12 mouse cellular contexts compared by ENCODE assay signal in genomic region chr11:96886942-96887546, GRCm38 (mm10). TPM values are rescaled to one million over a fixed set of nuclear protein-coding genes. Genes with fewer than 3 reads are reported as not detected.
DNase-seq lines count a peak whose midpoint lies in the region; ATAC-seq and TF ChIP-seq lines count a peak whose summit lies in the region.
"Had no signal": no experiment of that assay in that cellular context is flagged by ENCODE, and none has a peak within 500 bp of the region (broad histone marks: within the 10 kb centered on the region; RNA-seq: fewer than 3 reads in every experiment).

No protein-coding gene starts in this region.

- H3K9me3 ChIP-seq in kidney, embryonic 16.5 days (ENCODE audit: low read length): no peaks in the 10 kb centered on the region
- no peaks in the 10 kb centered on the region for H3K9me3 ChIP-seq in forebrain, embryonic 15.5 days
- no peaks in the 10 kb centered on the region for H3K9me3 ChIP-seq in midbrain, embryonic 13.5 days
- H3K9me3 ChIP-seq: heart, embryonic 13.5 days had no signal

- H3K4me2 ChIP-seq in kidney, embryonic 16.5 days (replicated peaks; ENCODE audit: low read depth, low read length): no peak overlapping the region
- H3K4me2 ChIP-seq in forebrain, embryonic 15.5 days (replicated peaks): no peak overlapping the region
- H3K4me2 ChIP-seq in midbrain, embryonic 13.5 days (replicated peaks): no peak overlapping the region
- H3K4me2 ChIP-seq: heart, embryonic 13.5 days had no signal

- no peak overlapping the region for H3K27ac ChIP-seq in kidney, adult 2 months (ENCODE audit: insufficient read depth, low read depth, low read length)
- no peak overlapping the region for H3K27ac ChIP-seq in kidney, embryonic 16.5 days (ENCODE audit: low read length)
- peak overlapping the region; percentile 93 for H3K27ac ChIP-seq in forebrain, embryonic 15.5 days (replicated peaks)
- peak overlapping the region; percentile 93 for H3K27ac ChIP-seq in midbrain, embryonic 13.5 days
- H3K27ac ChIP-seq: heart, embryonic 13.5 days had no signal

- H3K4me1 ChIP-seq in kidney, adult 2 months (ENCODE audit: control insufficient read depth, insufficient read depth, low read length): 0 out of 2 replicates have a peak, but pooled peaks cover 2% of the 10 kb centered on the region
- H3K4me1 ChIP-seq in kidney, embryonic 16.5 days (ENCODE audit: insufficient read depth, low read length): peaks cover 10% of the 10 kb centered on the region; the same call in 1 of the 2 replicates
- peaks cover 29% of the 10 kb centered on the region for H3K4me1 ChIP-seq in forebrain, embryonic 15.5 days
- H3K4me1 ChIP-seq in midbrain, embryonic 13.5 days (replicated peaks): peaks cover 34% of the 10 kb centered on the region
- H3K4me1 ChIP-seq: heart, embryonic 13.5 days had no signal

- no peak for TF ChIP-seq CTCF in kidney, adult 2 months (conservative IDR thresholded peaks at IDR 0.05; ENCODE audit: insufficient read depth, insufficient read length, low read depth, low read length)

- DNase-seq in kidney, adult 2 months: peak; percentile 39
- DNase-seq in NIH3T3 (ENCODE audit: low read depth): peak; percentile 31
- DNase-seq in adrenal gland, postnatal 36 days: no peak
- DNase-seq in embryo, embryonic 10 days (ENCODE audit: low spot score): no peak
- DNase-seq in lung, postnatal 25 days (ENCODE audit: low spot score): no peak
- DNase-seq: lung, adult 18-20 months had no signal

- no peak for TF ChIP-seq POLR2A in kidney, adult 2 months (IDR thresholded peaks at IDR 0.05; ENCODE audit: low read depth, low read length)

- ATAC-seq in kidney, embryonic 16.5 days (ENCODE audit: low FRiP score, low TSS enrichment): no peak
- no peak for ATAC-seq in forebrain, embryonic 15.5 days (replicated peaks)
- ATAC-seq in midbrain, embryonic 13.5 days: no peak

- H3K4me3 ChIP-seq in kidney, adult 2 months (ENCODE audit: insufficient read depth, low read depth, low read length): no peak overlapping the region
- no peak overlapping the region for H3K4me3 ChIP-seq in kidney, embryonic 16.5 days (ENCODE audit: low read length)
- H3K4me3 ChIP-seq in forebrain, embryonic 15.5 days: no peak overlapping the region
- H3K4me3 ChIP-seq in midbrain, embryonic 13.5 days (replicated peaks): no peak overlapping the region
- H3K4me3 ChIP-seq: heart, embryonic 13.5 days had no signal

- no peaks in the 10 kb centered on the region for H3K36me3 ChIP-seq in kidney, adult 2 months (ENCODE audit: control insufficient read depth, insufficient read depth, low read length)
- H3K36me3 ChIP-seq in kidney, embryonic 16.5 days (ENCODE audit: insufficient read depth, low read length): no peaks in the 10 kb centered on the region
- no peaks in the 10 kb centered on the region for H3K36me3 ChIP-seq in forebrain, embryonic 15.5 days
- H3K36me3 ChIP-seq in midbrain, embryonic 13.5 days: no peaks in the 10 kb centered on the region
- H3K36me3 ChIP-seq: heart, embryonic 13.5 days had no signal

- WGBS in kidney, adult 2 months: 45% methylated on average over 8 of the region's 8 CpGs
- WGBS in kidney, embryonic 16.5 days: 74% methylated on average over 8 of the region's 8 CpGs
- 63% methylated on average over 8 of the region's 8 CpGs for WGBS in forebrain, embryonic 15.5 days
- WGBS in midbrain, embryonic 13.5 days: 84% methylated on average over 8 of the region's 8 CpGs

- no peaks in the 10 kb centered on the region for H3K27me3 ChIP-seq in kidney, adult 2 months (replicated peaks; ENCODE audit: control insufficient read depth, insufficient read depth, low read length)
- no peaks in the 10 kb centered on the region for H3K27me3 ChIP-seq in kidney, embryonic 16.5 days (ENCODE audit: insufficient read depth, low read length)
- no peaks in the 10 kb centered on the region for H3K27me3 ChIP-seq in forebrain, embryonic 15.5 days
- H3K27me3 ChIP-seq in midbrain, embryonic 13.5 days: no peaks in the 10 kb centered on the region
- H3K27me3 ChIP-seq: heart, embryonic 13.5 days had no signal

- no peak overlapping the region for H3K9ac ChIP-seq in kidney, embryonic 16.5 days (replicated peaks; ENCODE audit: low read length)
- H3K9ac ChIP-seq in forebrain, embryonic 15.5 days (replicated peaks): no peak overlapping the region
- H3K9ac ChIP-seq in midbrain, embryonic 13.5 days (replicated peaks): no peak overlapping the region; the same call in 1 of the 2 replicates
- H3K9ac ChIP-seq: heart, embryonic 13.5 days had no signal

RNA-seq across cellular contexts. Expression of gene Cdk5rap3, which starts 29.3 kb away (rescaled TPM):
- polyA plus RNA-seq in kidney, adult 2 months (2012; rRNA removed): 35.6 and 37.2 TPM in 2 replicates
- polyA plus RNA-seq in kidney, embryonic 16.5 days (2015; fragmentation: Nextera tagmentation; extraction: Ambion mirVana): 83.7 and 88.3 TPM in 2 replicates
- 106 and 109 TPM in 2 replicates for polyA plus RNA-seq in forebrain, embryonic 15.5 days (2015; fragmentation: Nextera tagmentation; extraction: Ambion mirVana)
- polyA plus RNA-seq in midbrain, embryonic 13.5 days (2015; fragmentation: Nextera tagmentation; extraction: Ambion mirVana): 103 and 104 TPM in 2 replicates
- 10 to 100 TPM; 44.1 to 58.8 TPM for total RNA-seq in adrenal gland, postnatal 36 days (2021)

RNA-seq across cellular contexts. Expression of gene Copz2, which starts 37.4 kb away (rescaled TPM):
- polyA plus RNA-seq in kidney, adult 2 months (2012; rRNA removed): 56.2 and 61.6 TPM in 2 replicates
- 115 and 117 TPM in 2 replicates for polyA plus RNA-seq in kidney, embryonic 16.5 days (2015; fragmentation: Nextera tagmentation; extraction: Ambion mirVana)
- 12.2 and 13.5 TPM in 2 replicates for polyA plus RNA-seq in forebrain, embryonic 15.5 days (2015; fragmentation: Nextera tagmentation; extraction: Ambion mirVana)
- 14.8 and 19.7 TPM in 2 replicates for polyA plus RNA-seq in midbrain, embryonic 13.5 days (2015; fragmentation: Nextera tagmentation; extraction: Ambion mirVana)
- 10 to 100 TPM; 57.4 to 63.3 TPM for total RNA-seq in adrenal gland, postnatal 36 days (2021)

RNA-seq across cellular contexts. Expression of gene Prr15l, which starts 40.9 kb away (rescaled TPM):
- 114 and 119 TPM in 2 replicates for polyA plus RNA-seq in kidney, adult 2 months (2012; rRNA removed)
- polyA plus RNA-seq in kidney, embryonic 16.5 days (2015; fragmentation: Nextera tagmentation; extraction: Ambion mirVana): 52.5 and 55.8 TPM in 2 replicates
- polyA plus RNA-seq in forebrain, embryonic 15.5 days (2015; fragmentation: Nextera tagmentation; extraction: Ambion mirVana): 0.17 TPM in 1 of 2 replicates, not detected in the other
- polyA plus RNA-seq in midbrain, embryonic 13.5 days (2015; fragmentation: Nextera tagmentation; extraction: Ambion mirVana): 0.10 TPM in 1 of 2 replicates, not detected in the other
- under 1 TPM; 0.16 to 0.66 TPM for total RNA-seq in adrenal gland, postnatal 36 days (2021)
- total RNA-seq: layer of hippocampus, adult 18-20 months; left cerebral cortex, postnatal 36 days had no signal

RNA-seq across cellular contexts. Expression of gene Pnpo, which starts 56.7 kb away (rescaled TPM):
- polyA plus RNA-seq in kidney, adult 2 months (2012; rRNA removed): 73.0 and 77.1 TPM in 2 replicates
- 38.0 TPM in 2 replicates for polyA plus RNA-seq in kidney, embryonic 16.5 days (2015; fragmentation: Nextera tagmentation; extraction: Ambion mirVana)
- polyA plus RNA-seq in forebrain, embryonic 15.5 days (2015; fragmentation: Nextera tagmentation; extraction: Ambion mirVana): 20.7 and 21.5 TPM in 2 replicates
- 18.2 and 18.3 TPM in 2 replicates for polyA plus RNA-seq in midbrain, embryonic 13.5 days (2015; fragmentation: Nextera tagmentation; extraction: Ambion mirVana)
- 10 to 100 TPM; 29.6 to 34.2 TPM for total RNA-seq in adrenal gland, postnatal 36 days (2021)

RNA-seq across cellular contexts. Expression of gene Nfe2l1, which starts 57.3 kb away (rescaled TPM):
- 230 and 252 TPM in 2 replicates for polyA plus RNA-seq in kidney, adult 2 months (2012; rRNA removed)
- polyA plus RNA-seq in kidney, embryonic 16.5 days (2015; fragmentation: Nextera tagmentation; extraction: Ambion mirVana): 93.9 and 96.8 TPM in 2 replicates
- polyA plus RNA-seq in forebrain, embryonic 15.5 days (2015; fragmentation: Nextera tagmentation; extraction: Ambion mirVana): 55.7 and 59.6 TPM in 2 replicates
- 67.8 and 69.0 TPM in 2 replicates for polyA plus RNA-seq in midbrain, embryonic 13.5 days (2015; fragmentation: Nextera tagmentation; extraction: Ambion mirVana)
- 100 to 1,000 TPM; 526 to 605 TPM for total RNA-seq in adrenal gland, postnatal 36 days (2021)

Comparison
In these comparisons a context has a peak if more than half of its experiments do, and no peak if none do; other contexts are left out.
1. DNase-seq: peak in kidney, adult 2 months (single experiment) and NIH3T3 (single experiment); none in adrenal gland, postnatal 36 days (0 of 2), embryo, embryonic 10 days (single experiment) and lung, postnatal 25 days (single experiment).
2. H3K27ac ChIP-seq: peak in forebrain, embryonic 15.5 days (single experiment) and midbrain, embryonic 13.5 days (single experiment); none in kidney, adult 2 months (single experiment) and kidney, embryonic 16.5 days (single experiment).
3. RNA of gene Prr15l, which starts 40.9 kb away (polyA plus RNA-seq): 114 to 119 TPM in kidney, adult 2 months and 52.5 to 55.8 TPM in kidney, embryonic 16.5 days; 0.17 TPM in forebrain, embryonic 15.5 days and 0.10 TPM in midbrain, embryonic 13.5 days; every median in the first group is over 10 times any median in the second.